Mouse (Mus musculus): ENCODE data around the gene Unk. TPM values are rescaled to one million over a fixed set of nuclear protein-coding genes. Genes with fewer than 3 reads are reported as not detected.
"Not testable (repeated sequence)": the region's sequence is repeated elsewhere in the genome, so short reads cannot be mapped to it uniquely, and the experiment has no call there.

The Unk gene
- polyA plus RNA-seq, 1 experiment from 2014 or later = 34.7 TPM

GRCm38 (mm10) chr11:116011529-116012261 lies 18.4 kb upstream of the Unk start:
- peak overlapping the region; percentile 70 for H3K4me3 ChIP-seq
- no peak for ATAC-seq (ENCODE audit: insufficient number of reproducible peaks, low FRiP score, low TSS enrichment, low read depth)
- H3K9me3 ChIP-seq = no peaks in the 10 kb centered on the region
- no peaks in the 10 kb centered on the region for H3K27me3 ChIP-seq
- peaks cover 42% of the 10 kb centered on the region for H3K36me3 ChIP-seq
- peaks cover 26% of the 10 kb centered on the region for H3K4me1 ChIP-seq
- 21% methylated on average over 14 of the region's 14 CpGs for WGBS
- peak overlapping the region; percentile 98 for H3K27ac ChIP-seq
- peak overlapping the region; percentile 78 for H3K4me2 ChIP-seq
- H3K9ac ChIP-seq = peak overlapping the region; percentile 76

GRCm38 (mm10) chr11:116012262-116012947 lies 17.7 kb upstream of the Unk start, which contains the start of gene Galk1:
TSS of gene Galk1 (minus strand) at chr11:116012719.
- H3K27me3 ChIP-seq = no peaks in the 10 kb centered on the region
- ATAC-seq (ENCODE audit: insufficient number of reproducible peaks, low FRiP score, low TSS enrichment, low read depth) = peak; percentile 91
- H3K27ac ChIP-seq = peak within 1 kb of the TSS; percentile 98
- H3K9ac ChIP-seq = peak within 1 kb of the TSS; percentile 76
- H3K4me2 ChIP-seq = peak within 1 kb of the TSS; percentile 78
- no peaks in the 10 kb centered on the region for H3K9me3 ChIP-seq
- H3K36me3 ChIP-seq = peaks cover 35% of the 10 kb centered on the region
- H3K4me1 ChIP-seq = peaks cover 26% of the 10 kb centered on the region
- WGBS = under 1% methylated on average over 55 of the region's 55 CpGs
- peak within 1 kb of the TSS; percentile 70 for H3K4me3 ChIP-seq

- H3K27ac ChIP-seq = no peak overlapping the region
- peaks cover 21% of the 10 kb centered on the region for H3K4me1 ChIP-seq
- 60% methylated on average over 8 of the region's 8 CpGs for WGBS
- no peak overlapping the region for H3K4me3 ChIP-seq
- H3K27me3 ChIP-seq = no peaks in the 10 kb centered on the region
- peaks cover 12% of the 10 kb centered on the region for H3K36me3 ChIP-seq
- H3K9ac ChIP-seq = no peak overlapping the region
- H3K4me2 ChIP-seq = no peak overlapping the region
- no peaks in the 10 kb centered on the region for H3K9me3 ChIP-seq
- no peak for ATAC-seq (ENCODE audit: insufficient number of reproducible peaks, low FRiP score, low TSS enrichment, low read depth)
These were observed 15.3 kb upstream of the Unk start for GRCm38 (mm10) chr11:116014821-116015220.

GRCm38 (mm10) chr11:116018106-116018505 lies 12.0 kb upstream of the Unk start:
- Histone ChIP-seq H3K27ac (no peak overlapping the region), H3K36me3 (peaks cover 13% of the 10 kb centered on the region), H3K4me2 (no peak overlapping the region), H3K9me3 (no peaks in the 10 kb centered on the region), H3K27me3 (no peaks in the 10 kb centered on the region), H3K4me1 (peaks cover 1% of the 10 kb centered on the region), H3K4me3 (no peak overlapping the region), H3K9ac (no peak overlapping the region)
- no peak for ATAC-seq (ENCODE audit: insufficient number of reproducible peaks, low FRiP score, low TSS enrichment, low read depth)
- 25% methylated on average over 6 of the region's 6 CpGs for WGBS

- not testable (repeated sequence) for H3K9ac ChIP-seq; H3K4me2 ChIP-seq; H3K27ac ChIP-seq; H3K9me3 ChIP-seq; H3K27me3 ChIP-seq; ATAC-seq (ENCODE audit: insufficient number of reproducible peaks, low FRiP score, low TSS enrichment, low read depth); H3K4me1 ChIP-seq; H3K4me3 ChIP-seq
- 88% methylated on average over 4 of the region's 4 CpGs for WGBS
- H3K36me3 ChIP-seq = peaks cover 13% of the 10 kb centered on the region
These were observed 11.3 kb upstream of the Unk start for GRCm38 (mm10) chr11:116018867-116019266.

- 52% methylated on average over 1 of the region's 1 CpGs for WGBS
- Histone ChIP-seq H3K4me2 (no peak overlapping the region), H3K27ac (no peak overlapping the region), H3K9ac (no peak overlapping the region), H3K9me3 (no peaks in the 10 kb centered on the region), H3K4me3 (no peak overlapping the region), H3K36me3 (peaks cover 13% of the 10 kb centered on the region), H3K4me1 (no peaks in the 10 kb centered on the region), H3K27me3 (no peaks in the 10 kb centered on the region)
- no peak for ATAC-seq (ENCODE audit: insufficient number of reproducible peaks, low FRiP score, low TSS enrichment, low read depth)
These were observed 10.7 kb upstream of the Unk start for GRCm38 (mm10) chr11:116019360-116019791.

GRCm38 (mm10) chr11:116019976-116020411 lies 10.1 kb upstream of the Unk start:
- no peak overlapping the region for H3K4me3 ChIP-seq
- ATAC-seq (ENCODE audit: insufficient number of reproducible peaks, low FRiP score, low TSS enrichment, low read depth) = no peak
- no peak overlapping the region for H3K9ac ChIP-seq
- no peaks in the 10 kb centered on the region for H3K4me1 ChIP-seq
- no peaks in the 10 kb centered on the region for H3K27me3 ChIP-seq
- peaks cover 13% of the 10 kb centered on the region for H3K36me3 ChIP-seq
- 74% methylated on average over 2 of the region's 2 CpGs for WGBS
- H3K4me2 ChIP-seq = no peak overlapping the region
- peak overlapping the region; percentile 55; the same call in 1 of the 2 replicates for H3K27ac ChIP-seq
- no peaks in the 10 kb centered on the region for H3K9me3 ChIP-seq

- Histone ChIP-seq H3K36me3 (peaks cover 13% of the 10 kb centered on the region), H3K4me1 (no peaks in the 10 kb centered on the region), H3K27ac (no peak overlapping the region), H3K9ac (no peak overlapping the region), H3K27me3 (no peaks in the 10 kb centered on the region), H3K4me2 (no peak overlapping the region), H3K4me3 (no peak overlapping the region), H3K9me3 (no peaks in the 10 kb centered on the region)
- ATAC-seq (ENCODE audit: insufficient number of reproducible peaks, low FRiP score, low TSS enrichment, low read depth) = no peak
- 32% methylated on average over 1 of the region's 1 CpGs for WGBS
These were observed 9.6 kb upstream of the Unk start for GRCm38 (mm10) chr11:116020519-116020922.

GRCm38 (mm10) chr11:116021328-116022220 lies 8.5 kb upstream of the Unk start:
- Histone ChIP-seq H3K9me3 (no peaks in the 10 kb centered on the region), H3K27ac (peak overlapping the region; percentile 50), H3K36me3 (peaks cover 13% of the 10 kb centered on the region), H3K4me1 (no peaks in the 10 kb centered on the region), H3K27me3 (no peaks in the 10 kb centered on the region), H3K9ac (no peak overlapping the region), H3K4me2 (peak overlapping the region; percentile 49; the same call in 1 of the 2 replicates), H3K4me3 (0 out of 2 replicates have a peak overlapping the region, but pooled peaks have one; percentile 7)
- ATAC-seq (ENCODE audit: insufficient number of reproducible peaks, low FRiP score, low TSS enrichment, low read depth) = no peak
- 79% methylated on average over 6 of the region's 6 CpGs for WGBS

GRCm38 (mm10) chr11:116022256-116022780 lies 7.8 kb upstream of the Unk start:
- Histone ChIP-seq H3K9me3 (no peaks in the 10 kb centered on the region), H3K4me2 (peak overlapping the region; percentile 49), H3K4me3 (peak overlapping the region; percentile 35), H3K36me3 (peaks cover 13% of the 10 kb centered on the region), H3K4me1 (no peaks in the 10 kb centered on the region), H3K27ac (no peak overlapping the region), H3K27me3 (no peaks in the 10 kb centered on the region), H3K9ac (no peak overlapping the region)
- WGBS = 46% methylated on average over 4 of the region's 4 CpGs
- ATAC-seq (ENCODE audit: insufficient number of reproducible peaks, low FRiP score, low TSS enrichment, low read depth) = no peak

- peak overlapping the region; percentile 99 for H3K9ac ChIP-seq
- H3K4me1 ChIP-seq; H3K9me3 ChIP-seq; ATAC-seq (ENCODE audit: insufficient number of reproducible peaks, low FRiP score, low TSS enrichment, low read depth); H3K27me3 ChIP-seq: not testable (repeated sequence)
- peak overlapping the region; percentile 85 for H3K4me3 ChIP-seq
- H3K27ac ChIP-seq = peak overlapping the region; percentile 100
- H3K36me3 ChIP-seq = peaks cover 13% of the 10 kb centered on the region
- peak overlapping the region; percentile 44 for H3K4me2 ChIP-seq
- 3% methylated on average over 18 of the region's 18 CpGs for WGBS
These were observed 6.9 kb upstream of the Unk start for GRCm38 (mm10) chr11:116023074-116023770.
